Mouse (Mus musculus) MN1 (cell line): ENCODE measurements around the gene Ace3.

Experiments
- DNase-seq: peaks from one replicate; pipeline ENCODE4 v3.0.0-alpha.2; 2016; ENCODE audit warnings: low spot score

Ace3 gene

DNA sequence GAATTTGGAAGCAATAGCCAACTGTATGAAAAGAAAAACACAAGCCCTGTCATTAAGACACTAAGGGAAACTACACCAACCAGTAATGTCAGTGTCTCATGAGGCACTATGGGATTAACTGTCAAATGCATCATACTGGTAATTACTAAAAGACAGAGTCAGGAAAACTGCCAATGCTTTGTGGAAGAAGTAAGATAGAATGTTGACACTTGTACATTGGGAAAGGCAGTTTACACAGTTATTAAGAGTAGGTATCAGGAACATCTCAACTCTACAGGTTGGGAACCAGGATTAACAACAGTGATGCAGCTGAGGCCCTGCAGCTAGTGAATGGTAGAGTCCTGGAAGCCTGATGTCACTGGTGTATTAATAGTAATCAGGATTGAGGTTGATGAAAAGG is 49.9 kb downstream of the Ace3 start:
- DNase-seq: no peak

- DNase-seq: no peak
Measured at GRCm38 (mm10) chr11:106045256-106045655, 50.8 kb downstream of the Ace3 start.

- no peak for DNase-seq
Measured at GRCm38 (mm10) chr11:106045780-106046179, 51.3 kb downstream of the Ace3 start.

DNA sequence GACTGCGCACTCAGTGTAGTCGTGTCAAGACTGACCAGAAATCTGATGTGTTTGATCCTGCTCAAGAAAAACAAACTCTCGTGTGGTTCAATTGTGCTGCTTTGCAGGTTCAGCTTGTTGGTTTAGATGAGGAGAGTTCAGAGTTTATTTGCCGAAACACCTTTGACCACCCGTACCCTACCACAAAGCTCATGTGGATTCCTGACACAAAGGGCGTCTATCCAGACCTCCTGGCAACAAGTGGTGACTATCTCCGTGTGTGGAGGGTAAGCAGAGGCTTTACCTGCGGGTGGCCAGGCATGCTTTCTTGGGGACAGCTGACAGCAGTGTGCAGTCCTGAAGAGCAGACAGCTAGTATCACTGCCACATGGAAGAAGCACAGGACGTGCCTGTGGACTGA is 52.1 kb downstream of the Ace3 start:
- DNase-seq: no peak

DNA sequence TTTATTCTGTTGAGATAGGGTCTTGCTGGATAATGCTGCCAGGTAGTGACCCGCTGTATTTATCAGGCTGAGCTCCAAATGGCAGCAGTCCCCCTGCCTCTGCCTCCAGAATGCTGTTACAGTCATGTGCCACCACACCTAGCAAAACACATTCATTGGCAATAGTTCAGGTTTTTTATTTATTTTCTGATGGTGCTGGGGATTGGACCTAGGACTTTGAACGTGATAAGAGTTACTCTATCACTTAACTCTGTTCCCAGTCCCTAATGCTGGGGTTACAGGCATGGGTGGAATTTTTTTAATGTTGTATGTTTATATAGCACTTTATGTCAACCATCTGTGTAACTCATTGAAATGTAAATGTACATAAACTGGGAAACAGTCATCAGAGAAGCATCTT is 59.4 kb downstream of the Ace3 start:
- DNase-seq: no peak

DNA sequence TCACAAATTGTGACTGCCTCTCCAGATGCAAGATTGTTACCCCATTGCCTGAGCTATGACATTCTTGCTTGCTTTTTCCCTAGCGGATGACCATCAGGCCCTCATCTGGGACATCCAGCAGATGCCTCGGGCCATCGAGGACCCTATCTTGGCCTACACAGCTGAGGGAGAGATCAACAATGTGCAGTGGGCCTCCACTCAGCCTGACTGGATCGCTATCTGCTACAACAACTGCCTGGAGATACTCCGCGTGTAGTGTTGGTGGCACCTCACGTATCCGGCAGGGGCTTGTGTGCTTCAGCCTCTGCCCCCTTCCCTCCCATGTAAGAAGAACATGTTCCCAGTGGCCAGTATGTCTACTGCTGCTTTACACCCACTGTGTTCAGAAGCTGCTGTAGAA is 60.1 kb downstream of the Ace3 start:
- DNase-seq: no peak
